Comparison of ENCODE assay signal across 21 mouse cellular contexts in genomic region chr13:107844085-107844484, GRCm38 (mm10).
DNase-seq lines count a peak whose midpoint lies in the region; ATAC-seq lines count a peak whose summit lies in the region.
"Had no signal": no experiment of that assay in that cellular context is flagged by ENCODE, and none has a peak within 500 bp of the region (broad histone marks: within the 10 kb centered on the region; RNA-seq: fewer than 3 reads in every experiment).

No protein-coding gene starts in this region.

- H3K4me2 ChIP-seq in hindbrain, embryonic 12.5 days (replicated peaks): no peak overlapping the region
- H3K4me2 ChIP-seq: neural tube, embryonic 12.5 days had no signal

- peak; percentile 53 for ATAC-seq in granulocyte monocyte progenitor cell, adult 5-6 weeks (replicated peaks; ENCODE audit: poor library complexity, severe bottlenecking)
- ATAC-seq in hindbrain, embryonic 12.5 days (ENCODE audit: low FRiP score): no peak
- ATAC-seq: forebrain, embryonic 16.5 days; hindbrain, embryonic 16.5 days had no signal

- no peaks in the 10 kb centered on the region for H3K27me3 ChIP-seq in hindbrain, embryonic 12.5 days
- H3K27me3 ChIP-seq: neural tube, embryonic 12.5 days had no signal

- 90% methylated on average over 4 of the region's 4 CpGs for WGBS in hindbrain, embryonic 12.5 days

- peaks cover 57% of the 10 kb centered on the region for H3K4me1 ChIP-seq in hindbrain, embryonic 12.5 days

- H3K36me3 ChIP-seq in hindbrain, embryonic 12.5 days: no peaks in the 10 kb centered on the region
- H3K36me3 ChIP-seq: neural tube, embryonic 12.5 days had no signal

- H3K4me3 ChIP-seq in hindbrain, embryonic 12.5 days: no peak overlapping the region
- H3K4me3 ChIP-seq: embryonic facial prominence, embryonic 10.5 days; forebrain, embryonic 10.5 days; neural tube, embryonic 12.5 days had no signal

- no peak overlapping the region for H3K9ac ChIP-seq in hindbrain, embryonic 12.5 days
- H3K9ac ChIP-seq: neural tube, embryonic 12.5 days had no signal

- peak; percentile 41 to 56 for DNase-seq in kidney, postnatal 25 days
- DNase-seq in kidney, adult 11 months: no peak
- DNase-seq in T-cell, adult 2 months (ENCODE audit: low spot score): peak; percentile 37
- peak; percentile 23 to 43 for DNase-seq in thymus, postnatal 36 days
- no peak for DNase-seq in embryo, embryonic 11 days
- DNase-seq: adrenal gland, postnatal 10 days; cerebellum, adult 2 months; gastrocnemius, postnatal 25 days; kidney, adult 18-20 months; lung, adult 18-20 months; lung, postnatal 14 days; midbrain, embryonic 14.5 days; right cerebral cortex, postnatal 14 days had no signal

- no peak overlapping the region for H3K27ac ChIP-seq in hindbrain, embryonic 12.5 days
- H3K27ac ChIP-seq: embryonic facial prominence, embryonic 10.5 days; forebrain, embryonic 10.5 days; kidney, postnatal 0 days; neural tube, embryonic 12.5 days had no signal

- no peaks in the 10 kb centered on the region for H3K9me3 ChIP-seq in hindbrain, embryonic 12.5 days (replicated peaks)
- H3K9me3 ChIP-seq: embryonic facial prominence, embryonic 10.5 days; forebrain, embryonic 10.5 days; neural tube, embryonic 12.5 days had no signal

Comparison
In these comparisons a context has a peak if more than half of its experiments do, and no peak if none do; other contexts are left out.
1. DNase-seq: peak in kidney, postnatal 25 days (2 of 2), T-cell, adult 2 months (single experiment) and thymus, postnatal 36 days (2 of 2); none in kidney, adult 11 months (single experiment) and embryo, embryonic 11 days (single experiment).